24 mouse cellular contexts compared by ENCODE assay signal in the genomic region with DNA sequence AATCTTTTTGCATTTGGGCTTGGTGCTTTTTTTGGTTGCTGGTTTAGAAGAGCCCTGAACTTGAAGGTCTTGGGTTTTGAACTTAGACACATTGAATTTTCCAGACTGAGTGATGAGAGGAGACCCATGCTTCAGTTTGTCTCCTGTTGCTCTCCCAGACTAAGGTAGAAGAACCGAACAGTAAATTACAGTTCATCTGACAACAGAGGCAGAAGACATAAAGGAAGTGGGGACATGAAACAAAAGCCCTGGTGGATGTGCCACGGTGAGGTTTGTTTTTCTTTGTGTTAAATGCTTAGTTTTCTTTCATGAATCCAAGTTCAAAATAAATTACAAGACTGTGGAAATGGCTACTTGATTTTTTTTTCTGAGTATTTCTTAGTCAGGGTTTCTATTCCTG. TPM values are rescaled to one million over a fixed set of nuclear protein-coding genes. Genes with fewer than 3 reads are reported as not detected.
"Had no signal": no experiment of that assay in that cellular context is flagged by ENCODE, and none has a peak within 500 bp of the region (broad histone marks: within the 10 kb centered on the region; RNA-seq: fewer than 3 reads in every experiment).

No protein-coding gene starts in this region.

- H3K27ac ChIP-seq: intestine, embryonic 15.5 days; layer of hippocampus, adult 2 months; limb, embryonic 10.5 days; liver, embryonic 15.5 days; midbrain, embryonic 10.5 days; neural tube, embryonic 12.5 days had no signal

- H3K27me3 ChIP-seq: intestine, embryonic 15.5 days; liver, embryonic 15.5 days; neural tube, embryonic 12.5 days had no signal

- H3K4me1 ChIP-seq: intestine, embryonic 15.5 days; liver, embryonic 15.5 days; midbrain, embryonic 10.5 days; neural tube, embryonic 12.5 days had no signal

- DNase-seq: kidney, adult 18-20 months; kidney, postnatal 10 days; kidney, postnatal 4 days; lung, adult 2 months; lung, postnatal 4 days; midbrain, embryonic 14.5 days; right cerebral cortex, postnatal 4 days; spleen, adult 18-20 months had no signal

- ATAC-seq: intestine, embryonic 15.5 days; lung, postnatal 0 days had no signal

- H3K36me3 ChIP-seq: intestine, embryonic 15.5 days; limb, embryonic 10.5 days; liver, embryonic 15.5 days; midbrain, embryonic 10.5 days; neural tube, embryonic 12.5 days had no signal

- H3K4me2 ChIP-seq: intestine, embryonic 15.5 days; liver, embryonic 11.5 days; liver, embryonic 15.5 days; neural tube, embryonic 12.5 days had no signal

- H3K9me3 ChIP-seq: intestine, embryonic 15.5 days; limb, embryonic 10.5 days; liver, embryonic 15.5 days; midbrain, embryonic 10.5 days; neural tube, embryonic 12.5 days had no signal

- H3K4me3 ChIP-seq: intestine, embryonic 15.5 days; layer of hippocampus, adult 2 months; limb, embryonic 10.5 days; liver, embryonic 15.5 days; midbrain, embryonic 10.5 days; myocyte; neural tube, embryonic 12.5 days had no signal

- H3K9ac ChIP-seq: intestine, embryonic 15.5 days; liver, embryonic 15.5 days; neural tube, embryonic 12.5 days had no signal

RNA-seq across cellular contexts. Expression of gene Atp6v1g3, which starts 22.6 kb away (rescaled TPM):
- total RNA-seq: layer of hippocampus, adult 2 months; layer of hippocampus, postnatal 14 days; left cerebral cortex, adult 18-20 months; left cerebral cortex, postnatal 14 days; megakaryocyte, adult 5-6 weeks; neutrophil, adult 5-6 weeks had no signal
- polyA plus RNA-seq: intestine, embryonic 15.5 days; liver, embryonic 11.5 days; liver, embryonic 15.5 days; lung, adult 2 months; midbrain, embryonic 10.5 days; midbrain, embryonic 14.5 days; neural tube, embryonic 12.5 days; stomach, embryonic 16.5 days; urinary bladder, adult 2 months had no signal
